Mouse (Mus musculus) forebrain, embryonic 14.5 days (tissue): ENCODE data around the gene Trpm8. TPM values are rescaled to one million over a fixed set of nuclear protein-coding genes. Genes with fewer than 3 reads are reported as not detected.

Experiments used
- ATAC-seq: fragments of 200-750 bp; cut with Nextera tagmentation; 2 replicates; pipeline ENCODE4 v1.8.0; 2017; ENCODE audit warnings: mild to moderate bottlenecking, moderate library complexity
- DNase-seq: peaks from one replicate; pipeline ENCODE4 v3.0.0-alpha.2; 2015; ENCODE audit warnings: low spot score
- H3K27ac ChIP-seq: fragments of 300-500 bp; sonication (generic); 2 replicates; pipeline ENCODE4 v1.5.1; 2014; ENCODE audit warnings: low read depth, mild to moderate bottlenecking, control low read depth, low read length, moderate library complexity
- H3K27me3 ChIP-seq: fragments of 300-500 bp; sonication (generic); replicated peaks from 2 replicates; pipeline ENCODE4 v1.6.1; 2014; ENCODE audit warnings: low read length, control low read depth, mixed read lengths; ENCODE audit not compliant: control insufficient read depth, insufficient read depth
- H3K36me3 ChIP-seq: fragments of 300-500 bp; sonication (generic); 2 replicates; pipeline ENCODE4 v1.6.1; 2014; ENCODE audit warnings: low read length, control low read depth; ENCODE audit not compliant: control insufficient read depth, insufficient read depth
- H3K4me1 ChIP-seq: fragments of 300-500 bp; sonication (generic); 2 replicates; pipeline ENCODE4 v1.6.1; 2014; ENCODE audit warnings: antibody characterized with exemption, low read length, control low read depth; ENCODE audit not compliant: control insufficient read depth, insufficient read depth
- H3K4me2 ChIP-seq: fragments of 300-500 bp; sonication (generic); 2 replicates; pipeline ENCODE4 v1.6.1; 2014; ENCODE audit warnings: mild to moderate bottlenecking, control low read depth, low read length
- H3K4me3 ChIP-seq: fragments of 300-500 bp; sonication (generic); 2 replicates; pipeline ENCODE4 v1.5.1; 2014; ENCODE audit warnings: low read depth, low read length, control low read depth
- H3K9ac ChIP-seq: fragments of 300-500 bp; sonication (generic); 2 replicates; pipeline ENCODE4 v1.6.1; 2014; ENCODE audit warnings: mild to moderate bottlenecking, low read length, control low read depth, moderate library complexity
- H3K9me3 ChIP-seq: fragments of 300-500 bp; sonication (generic); replicated peaks from 2 replicates; pipeline ENCODE4 v1.6.1; 2016; ENCODE audit warnings: low read length, control low read depth, mixed read lengths; ENCODE audit not compliant: control insufficient read depth
- WGBS: fragments of 180-500 bp; shearing (Covaris S2); extraction: QIAGEN DNeasy Blood & Tissue Kit; methylation state at CpG from one replicate; pipeline ENCODE4 v1.1.7; 2014; 5-methylcytosine and 5-hydroxymethylcytosine counted together
- polyA plus RNA-seq: library from polyadenylated mRNA; unstranded; fragments of >200 nt; fragmentation: Nextera tagmentation; extraction: Ambion mirVana; gene quantifications from 2 replicates; pipeline ENCODE4 v1.2.1, GENCODE M21; 2014

Trpm8 gene
- polyA plus RNA-seq, 1 experiment from 2014 or later: not detected

DNA sequence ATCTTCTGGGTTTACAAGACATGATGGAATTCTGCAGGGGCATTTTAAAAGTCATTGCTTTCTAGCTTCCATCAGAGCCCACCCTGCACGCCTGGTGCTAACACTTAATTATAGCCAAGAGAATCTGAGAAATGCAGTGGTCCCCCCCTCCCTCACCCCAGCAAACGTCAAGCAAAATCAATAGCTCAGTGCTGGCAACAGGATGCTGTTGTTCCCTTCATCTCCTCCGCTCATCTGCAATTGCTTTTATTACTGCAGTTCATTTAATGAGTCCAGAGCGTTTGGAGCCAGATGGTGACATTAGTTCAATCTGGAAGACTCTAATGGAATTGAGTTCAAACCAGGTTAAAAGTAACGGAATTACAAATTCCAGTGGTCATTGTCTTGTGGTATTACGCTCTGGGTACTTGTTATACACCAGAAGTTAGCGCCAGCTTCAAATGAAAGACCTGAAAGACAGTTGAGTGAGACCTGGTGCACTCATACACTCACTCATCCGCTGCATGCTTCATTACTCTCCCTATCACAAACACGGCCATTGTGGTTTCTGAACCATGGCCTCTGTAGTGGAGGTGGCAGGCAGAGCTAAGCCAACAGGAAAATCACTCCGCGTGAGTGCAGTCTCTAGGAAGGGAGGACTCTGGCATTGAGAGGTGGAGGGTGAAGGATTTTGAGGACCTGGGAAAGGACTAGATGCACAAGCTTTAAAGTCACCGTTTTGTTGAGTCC, 128.8 kb downstream of the Trpm8 start:
- ATAC-seq (no peak), DNase-seq (peak; percentile 37)
- no peak overlapping the region for H3K4me3 ChIP-seq
- 47% methylated on average over 12 of the region's 12 CpGs for WGBS
- H3K4me2 ChIP-seq: no peak overlapping the region
- H3K36me3 ChIP-seq: no peaks in the 10 kb centered on the region
- H3K4me1 ChIP-seq: no peaks in the 10 kb centered on the region
- no peaks in the 10 kb centered on the region for H3K9me3 ChIP-seq
- H3K27ac ChIP-seq: 0 out of 2 replicates have a peak overlapping the region, but pooled peaks have one; percentile 27
- no peak overlapping the region for H3K9ac ChIP-seq
- H3K27me3 ChIP-seq: no peaks in the 10 kb centered on the region

DNA sequence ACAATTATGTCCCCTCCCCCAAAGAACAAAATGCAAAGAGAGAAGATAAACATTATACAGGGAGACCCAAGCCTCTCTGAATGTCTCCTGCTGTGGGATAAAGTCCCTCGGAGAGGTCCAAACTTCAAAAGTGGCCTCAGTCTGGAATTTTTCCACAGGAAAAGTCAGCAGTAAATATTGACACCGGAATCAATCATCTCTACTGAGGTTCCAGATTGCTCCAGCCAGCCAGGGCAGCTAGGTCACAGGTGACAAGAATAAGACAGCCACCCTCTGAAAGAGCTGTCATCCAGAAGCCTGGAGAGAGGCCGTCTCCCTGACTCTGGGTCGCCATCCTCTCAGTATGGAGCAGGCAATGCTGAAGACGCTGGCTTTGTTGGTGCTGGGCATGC, 129.3 kb downstream of the Trpm8 start, which contains the start of gene Spp2:
Gene Spp2 (plus strand): TSS at position 155 of the 392 bp plus-strand sequence.
- no peak for DNase-seq
- Histone ChIP-seq H3K4me1 (no peaks in the 10 kb centered on the region), H3K27ac (0 out of 2 replicates have a peak within 1 kb of the TSS, but pooled peaks have one; percentile 27), H3K36me3 (no peaks in the 10 kb centered on the region), H3K9ac (no peak within 1 kb of the TSS), H3K27me3 (no peaks in the 10 kb centered on the region), H3K4me2 (no peak within 1 kb of the TSS), H3K4me3 (no peak within 1 kb of the TSS), H3K9me3 (no peaks in the 10 kb centered on the region)
- no peak for ATAC-seq
- 79% methylated on average over 5 of the region's 5 CpGs for whole genome bisulfite sequencing

- ATAC-seq (no peak), DNase-seq (no peak)
- Histone ChIP-seq H3K9me3 (no peaks in the 10 kb centered on the region), H3K4me1 (no peaks in the 10 kb centered on the region), H3K4me2 (no peak overlapping the region), H3K4me3 (no peak overlapping the region), H3K36me3 (no peaks in the 10 kb centered on the region), H3K9ac (no peak overlapping the region), H3K27me3 (no peaks in the 10 kb centered on the region), H3K27ac (no peak overlapping the region)
- 85% methylated on average over 4 of the region's 4 CpGs for WGBS
These were observed 130.9 kb downstream of the Trpm8 start for GRCm38 (mm10) chr1:88408340-88408739.

- H3K36me3 ChIP-seq: no peaks in the 10 kb centered on the region
- ATAC-seq (no peak), DNase-seq (no peak)
- no peak overlapping the region for H3K9ac ChIP-seq
- no peak overlapping the region for H3K27ac ChIP-seq
- WGBS: 27% methylated on average over 5 of the region's 5 CpGs
- no peak overlapping the region for H3K4me2 ChIP-seq
- no peaks in the 10 kb centered on the region for H3K4me1 ChIP-seq
- no peak overlapping the region for H3K4me3 ChIP-seq
- H3K9me3 ChIP-seq: no peaks in the 10 kb centered on the region
- no peaks in the 10 kb centered on the region for H3K27me3 ChIP-seq
These were observed 134.6 kb downstream of the Trpm8 start for GRCm38 (mm10) chr1:88412013-88412412.

DNA sequence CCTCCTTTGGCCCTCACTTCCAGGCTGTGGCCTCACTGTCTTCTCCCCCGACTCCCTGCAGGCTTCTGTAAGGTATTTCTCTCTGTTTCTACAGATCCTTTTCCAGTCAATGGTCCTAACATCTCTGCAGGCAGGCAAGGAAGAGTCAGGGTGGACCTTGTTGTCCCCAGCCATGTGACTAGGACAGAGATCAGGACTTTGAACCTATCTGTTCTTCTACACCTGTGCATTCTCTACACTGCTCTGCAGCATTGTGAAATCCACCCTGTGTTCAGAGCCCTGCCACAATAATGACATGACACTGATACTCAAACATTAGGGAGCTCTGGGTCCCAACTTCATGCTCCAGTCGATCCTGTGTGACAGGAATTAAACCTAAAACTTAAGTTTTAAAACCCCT, 141.5 kb downstream of the Trpm8 start:
- H3K4me1 ChIP-seq: no peaks in the 10 kb centered on the region
- H3K9ac ChIP-seq: no peak overlapping the region
- no peak overlapping the region for H3K4me2 ChIP-seq
- H3K4me3 ChIP-seq: no peak overlapping the region
- no peaks in the 10 kb centered on the region for H3K36me3 ChIP-seq
- no peaks in the 10 kb centered on the region for H3K27me3 ChIP-seq
- ATAC-seq (no peak), DNase-seq (no peak)
- no peaks in the 10 kb centered on the region for H3K9me3 ChIP-seq
- no peak overlapping the region for H3K27ac ChIP-seq
- WGBS: 75% methylated on average over 2 of the region's 2 CpGs

DNA sequence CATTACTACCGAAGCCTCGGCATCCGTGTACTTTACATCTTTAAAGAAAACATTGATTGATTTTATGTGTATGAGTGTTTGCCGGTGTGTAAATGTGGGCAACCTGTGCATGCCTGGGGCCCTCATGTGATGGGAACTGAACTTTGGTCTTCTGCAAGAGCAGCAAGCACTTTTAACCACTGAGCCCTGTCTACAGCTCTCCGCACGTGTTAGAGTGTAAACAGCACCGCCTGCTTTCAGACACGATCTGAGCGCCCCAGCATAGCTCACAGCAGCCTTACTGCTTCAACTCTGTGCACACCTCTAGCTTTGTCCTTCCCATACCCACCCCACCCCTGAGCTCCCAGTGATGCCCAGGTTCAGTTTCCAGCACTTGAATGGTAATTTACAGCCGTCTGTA, 144.6 kb downstream of the Trpm8 start:
- WGBS: 84% methylated on average over 10 of the region's 10 CpGs
- H3K27ac ChIP-seq: no peak overlapping the region

DNA sequence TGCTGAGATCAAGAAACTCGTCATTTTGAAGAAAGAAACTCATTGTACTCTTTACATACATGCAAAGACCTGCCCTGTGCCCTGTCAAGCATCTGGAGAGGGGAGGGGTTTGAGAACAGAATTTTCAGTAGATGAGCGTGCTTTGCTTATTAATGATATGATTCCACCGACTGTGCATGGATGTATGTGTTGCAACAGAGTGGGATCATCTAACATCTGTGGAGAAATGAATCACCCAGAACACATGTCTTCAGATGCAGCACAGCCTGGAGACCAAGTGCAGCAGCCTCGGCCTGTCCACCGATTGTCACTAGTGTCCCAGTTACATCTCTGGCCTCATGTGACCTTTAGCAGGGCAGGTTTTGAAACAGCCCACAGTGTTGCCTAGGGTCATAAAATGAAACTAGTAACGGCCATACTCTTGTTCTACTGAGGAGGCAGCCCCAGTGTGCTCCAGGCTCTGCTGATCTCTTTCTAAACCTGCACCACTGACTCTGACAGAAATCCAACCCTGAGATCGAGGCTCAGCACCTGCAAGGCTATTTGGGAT, 145.5 kb downstream of the Trpm8 start:
- DNase-seq (no peak), ATAC-seq (no peak)
- H3K9ac ChIP-seq: no peak overlapping the region
- H3K4me3 ChIP-seq: no peak overlapping the region
- no peaks in the 10 kb centered on the region for H3K27me3 ChIP-seq
- no peaks in the 10 kb centered on the region for H3K36me3 ChIP-seq
- no peak overlapping the region for H3K27ac ChIP-seq
- no peaks in the 10 kb centered on the region for H3K9me3 ChIP-seq
- no peak overlapping the region for H3K4me2 ChIP-seq
- 72% methylated on average over 7 of the region's 7 CpGs for WGBS
- H3K4me1 ChIP-seq: no peaks in the 10 kb centered on the region

More for the DNA sequence above, 144.6 kb downstream of the Trpm8 start:
- no peak overlapping the region for H3K4me3 ChIP-seq
- no peaks in the 10 kb centered on the region for H3K36me3 ChIP-seq
- H3K9ac ChIP-seq: no peak overlapping the region
- no peak for ATAC-seq
- H3K9me3 ChIP-seq: no peaks in the 10 kb centered on the region
- H3K4me1 ChIP-seq: no peaks in the 10 kb centered on the region
- no peaks in the 10 kb centered on the region for H3K27me3 ChIP-seq
- no peak for DNase-seq
- no peak overlapping the region for H3K4me2 ChIP-seq

DNA sequence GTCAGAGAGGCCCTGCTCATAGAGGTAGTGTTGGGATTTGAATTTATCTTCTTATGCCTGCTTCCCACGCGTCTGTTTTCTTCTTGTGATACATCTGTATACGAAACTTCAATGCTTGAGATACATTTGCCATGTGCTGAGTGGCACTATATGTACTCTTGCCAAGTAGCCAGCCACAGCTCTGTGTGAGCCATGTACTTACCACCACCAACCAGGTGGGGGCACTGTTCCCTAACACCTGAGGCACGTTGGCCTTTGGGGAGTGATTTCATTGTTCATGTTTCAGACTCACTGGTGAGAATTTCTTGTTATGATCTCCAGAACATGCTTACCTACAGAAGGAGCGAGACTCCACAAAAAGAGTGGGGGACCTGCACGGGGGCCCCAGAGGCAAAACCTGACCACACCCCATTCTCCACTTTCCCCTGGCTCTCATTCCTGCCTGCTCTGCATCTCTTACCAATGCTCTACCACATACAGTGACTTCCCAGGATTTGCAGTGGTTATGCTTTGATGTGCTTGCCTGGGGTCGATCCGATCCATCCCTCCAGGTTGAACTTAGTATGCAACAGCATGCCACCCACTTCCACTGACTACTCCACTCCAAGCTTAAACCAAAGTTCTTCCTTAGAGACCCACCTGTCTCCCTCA, 147.3 kb downstream of the Trpm8 start:
- ATAC-seq (peak; percentile 79), DNase-seq (peak; percentile 88)
- no peaks in the 10 kb centered on the region for H3K4me1 ChIP-seq
- H3K4me2 ChIP-seq: no peak overlapping the region
- no peak overlapping the region for H3K9ac ChIP-seq
- H3K36me3 ChIP-seq: no peaks in the 10 kb centered on the region
- H3K27ac ChIP-seq: no peak overlapping the region
- no peaks in the 10 kb centered on the region for H3K27me3 ChIP-seq
- 22% methylated on average over 8 of the region's 8 CpGs for WGBS
- no peaks in the 10 kb centered on the region for H3K9me3 ChIP-seq
- no peak overlapping the region for H3K4me3 ChIP-seq
